14 mouse cellular contexts compared by ENCODE assay signal in genomic region chr6:28982817-28983216, GRCm38 (mm10).
DNase-seq lines count a peak whose midpoint lies in the region; ATAC-seq and TF ChIP-seq lines count a peak whose summit lies in the region.
"Had no signal": no experiment of that assay in that cellular context is flagged by ENCODE, and none has a peak within 500 bp of the region (broad histone marks: within the 10 kb centered on the region; RNA-seq: fewer than 3 reads in every experiment).

No protein-coding gene starts in this region.

- H3K27ac ChIP-seq in hindbrain, embryonic 12.5 days, result no peak overlapping the region
- no peak overlapping the region for H3K27ac ChIP-seq in hindbrain, embryonic 10.5 days
- H3K27ac ChIP-seq in midbrain, postnatal 0 days (ENCODE audit: low read depth, low read length), result no peak overlapping the region
- no peak overlapping the region for H3K27ac ChIP-seq in midbrain, embryonic 14.5 days (replicated peaks; ENCODE audit: low read depth, low read length)
- H3K27ac ChIP-seq in olfactory bulb, adult 2 months (ENCODE audit: insufficient read depth, low read depth, low read length), result no peak overlapping the region
- no peak overlapping the region for H3K27ac ChIP-seq in kidney, embryonic 16.5 days (ENCODE audit: low read length)
- H3K27ac ChIP-seq: embryonic facial prominence, embryonic 13.5 days; gastrocnemius, adult 2 months; heart, embryonic 10.5 days; liver, embryonic 13.5 days had no signal

- H3K4me3 ChIP-seq in hindbrain, embryonic 12.5 days, result no peak overlapping the region
- no peak overlapping the region for H3K4me3 ChIP-seq in hindbrain, embryonic 10.5 days
- H3K4me3 ChIP-seq in midbrain, postnatal 0 days (ENCODE audit: low read depth, low read length), result no peak overlapping the region
- H3K4me3 ChIP-seq in midbrain, embryonic 14.5 days (replicated peaks; ENCODE audit: low read depth, low read length), result no peak overlapping the region
- H3K4me3 ChIP-seq in olfactory bulb, adult 2 months (ENCODE audit: insufficient read depth, low read depth, low read length), result peak overlapping the region; percentile 85
- no peak overlapping the region for H3K4me3 ChIP-seq in kidney, embryonic 16.5 days (ENCODE audit: low read length)
- H3K4me3 ChIP-seq: embryonic facial prominence, embryonic 13.5 days; erythroblast, embryonic 14.5 days; gastrocnemius, adult 2 months; heart, embryonic 10.5 days; liver, embryonic 13.5 days had no signal

- no peaks in the 10 kb centered on the region for H3K36me3 ChIP-seq in hindbrain, embryonic 12.5 days
- no peaks in the 10 kb centered on the region for H3K36me3 ChIP-seq in hindbrain, embryonic 10.5 days
- no peaks in the 10 kb centered on the region for H3K36me3 ChIP-seq in midbrain, postnatal 0 days (ENCODE audit: insufficient read depth, low read length)
- H3K36me3 ChIP-seq in midbrain, embryonic 14.5 days (ENCODE audit: control insufficient read depth, insufficient read depth, low read length), result no peaks in the 10 kb centered on the region
- H3K36me3 ChIP-seq in kidney, embryonic 16.5 days (ENCODE audit: insufficient read depth, low read length), result no peaks in the 10 kb centered on the region
- H3K36me3 ChIP-seq: embryonic facial prominence, embryonic 13.5 days; heart, embryonic 10.5 days; liver, embryonic 13.5 days had no signal

- no peak for TF ChIP-seq CTCF in midbrain, postnatal 0 days (IDR thresholded peaks at IDR 0.05)
- TF ChIP-seq CTCF in olfactory bulb, adult 2 months (IDR thresholded peaks at IDR 0.05; ENCODE audit: insufficient read depth, low read depth, low read length), result no peak

- H3K4me2 ChIP-seq in hindbrain, embryonic 12.5 days (replicated peaks), result 0 out of 2 replicates have a peak overlapping the region, but pooled peaks have one; percentile 73
- H3K4me2 ChIP-seq in midbrain, postnatal 0 days (ENCODE audit: low read depth, low read length, poor library complexity, severe bottlenecking), result peak overlapping the region; percentile 95; the same call in 1 of the 2 replicates
- no peak overlapping the region for H3K4me2 ChIP-seq in midbrain, embryonic 14.5 days (ENCODE audit: low read length)
- H3K4me2 ChIP-seq in kidney, embryonic 16.5 days (replicated peaks; ENCODE audit: low read depth, low read length), result no peak overlapping the region
- H3K4me2 ChIP-seq: embryonic facial prominence, embryonic 13.5 days; liver, embryonic 13.5 days had no signal

- peak; percentile 65 for DNase-seq in cerebellum, adult 9-10 months
- DNase-seq in hindbrain, embryonic 10.5 days (ENCODE audit: low spot score), result no peak
- DNase-seq in midbrain, postnatal 0 days (ENCODE audit: low spot score), result no peak
- no peak for DNase-seq in midbrain, embryonic 14.5 days

- no peak overlapping the region for H3K9ac ChIP-seq in hindbrain, embryonic 12.5 days
- no peak overlapping the region for H3K9ac ChIP-seq in midbrain, postnatal 0 days (replicated peaks; ENCODE audit: low read length, poor library complexity, severe bottlenecking)
- H3K9ac ChIP-seq in midbrain, embryonic 14.5 days (replicated peaks; ENCODE audit: low read length), result no peak overlapping the region
- no peak overlapping the region for H3K9ac ChIP-seq in kidney, embryonic 16.5 days (replicated peaks; ENCODE audit: low read length)
- H3K9ac ChIP-seq: embryonic facial prominence, embryonic 13.5 days; liver, embryonic 13.5 days had no signal

- ATAC-seq in cerebellum, adult (ENCODE audit: insufficient number of reproducible peaks, low FRiP score, low TSS enrichment), result no peak
- ATAC-seq in hindbrain, embryonic 12.5 days (ENCODE audit: low FRiP score), result no peak
- ATAC-seq in midbrain, postnatal 0 days (ENCODE audit: low FRiP score), result no peak
- no peak for ATAC-seq in midbrain, embryonic 14.5 days (ENCODE audit: low FRiP score, low TSS enrichment)
- no peak for ATAC-seq in kidney, embryonic 16.5 days (ENCODE audit: low FRiP score, low TSS enrichment)
- ATAC-seq: intestine, embryonic 16.5 days had no signal

- no peaks in the 10 kb centered on the region for H3K9me3 ChIP-seq in hindbrain, embryonic 12.5 days (replicated peaks)
- H3K9me3 ChIP-seq in hindbrain, embryonic 10.5 days, result no peaks in the 10 kb centered on the region
- H3K9me3 ChIP-seq in midbrain, postnatal 0 days (ENCODE audit: low read length), result no peaks in the 10 kb centered on the region
- H3K9me3 ChIP-seq in midbrain, embryonic 14.5 days (ENCODE audit: control insufficient read depth, low read length), result no peaks in the 10 kb centered on the region
- no peaks in the 10 kb centered on the region for H3K9me3 ChIP-seq in kidney, embryonic 16.5 days (ENCODE audit: low read length)
- H3K9me3 ChIP-seq: embryonic facial prominence, embryonic 13.5 days; heart, embryonic 10.5 days; liver, embryonic 13.5 days had no signal

- TF ChIP-seq POLR2A in olfactory bulb, adult 2 months (IDR thresholded peaks at IDR 0.05; ENCODE audit: insufficient read depth, low read depth, low read length), result no peak

- H3K4me1 ChIP-seq in hindbrain, embryonic 12.5 days, result peaks cover 11% of the 10 kb centered on the region
- peaks cover 24% of the 10 kb centered on the region for H3K4me1 ChIP-seq in hindbrain, embryonic 10.5 days (replicated peaks)
- H3K4me1 ChIP-seq in midbrain, postnatal 0 days (ENCODE audit: insufficient read depth, low read length), result peaks cover 9% of the 10 kb centered on the region; the same call in 1 of the 2 replicates
- peaks cover 13% of the 10 kb centered on the region for H3K4me1 ChIP-seq in midbrain, embryonic 14.5 days (ENCODE audit: control insufficient read depth, insufficient read depth, low read length)
- H3K4me1 ChIP-seq in olfactory bulb, adult 2 months (ENCODE audit: control insufficient read depth, insufficient read depth, low read length), result peaks cover 37% of the 10 kb centered on the region
- peaks cover 17% of the 10 kb centered on the region for H3K4me1 ChIP-seq in kidney, embryonic 16.5 days (ENCODE audit: insufficient read depth, low read length)

- peaks cover 46% of the 10 kb centered on the region for H3K27me3 ChIP-seq in hindbrain, embryonic 12.5 days
- H3K27me3 ChIP-seq in hindbrain, embryonic 10.5 days (ENCODE audit: insufficient read depth, poor library complexity, severe bottlenecking), result peaks cover 74% of the 10 kb centered on the region
- no peaks in the 10 kb centered on the region; the same call in 1 of the 2 replicates for H3K27me3 ChIP-seq in midbrain, postnatal 0 days (ENCODE audit: insufficient read depth, low read length)
- no peaks in the 10 kb centered on the region; the same call in 1 of the 2 replicates for H3K27me3 ChIP-seq in midbrain, embryonic 14.5 days (ENCODE audit: control insufficient read depth, insufficient read depth, low read length)
- H3K27me3 ChIP-seq in kidney, embryonic 16.5 days (ENCODE audit: insufficient read depth, low read length), result peaks cover 30% of the 10 kb centered on the region

- 70% methylated on average over 1 of the region's 1 CpGs for WGBS in hindbrain, embryonic 12.5 days
- WGBS in hindbrain, embryonic 10.5 days, result 89% methylated on average over 1 of the region's 1 CpGs
- WGBS in midbrain, postnatal 0 days, result 87% methylated on average over 1 of the region's 1 CpGs
- 91% methylated on average over 1 of the region's 1 CpGs for WGBS in midbrain, embryonic 14.5 days
- 92% methylated on average over 1 of the region's 1 CpGs for WGBS in olfactory bulb, adult 2 months
- 72% methylated on average over 1 of the region's 1 CpGs for WGBS in kidney, embryonic 16.5 days

Comparison
In these comparisons a context has a peak if more than half of its experiments do, and no peak if none do; other contexts are left out.
1. H3K4me2 ChIP-seq: peak in hindbrain, embryonic 12.5 days (single experiment) and midbrain, postnatal 0 days (single experiment); none in midbrain, embryonic 14.5 days (single experiment) and kidney, embryonic 16.5 days (single experiment).